Mouse (Mus musculus): ENCODE data around the gene Dhx37. TPM values are rescaled to one million over a fixed set of nuclear protein-coding genes. Genes with fewer than 3 reads are reported as not detected.
"Not testable (repeated sequence)": the region's sequence is repeated elsewhere in the genome, so short reads cannot be mapped to it uniquely, and the experiment has no call there.

The Dhx37 gene
- polyA plus RNA-seq, 1 experiment from 2014 or later = 10.4 TPM

- Histone ChIP-seq H3K4me1 (ENCODE audit: insufficient read depth, low read length) (peaks cover 30% of the 10 kb centered on the region), H3K4me2 (replicated peaks; ENCODE audit: low read depth, low read length) (peak overlapping the region; percentile 99), H3K27me3 (ENCODE audit: insufficient read depth, low read length) (no peaks in the 10 kb centered on the region), H3K9me3 (ENCODE audit: low read length) (no peaks in the 10 kb centered on the region), H3K4me3 (ENCODE audit: low read length) (peak overlapping the region; percentile 97), H3K27ac (ENCODE audit: low read length) (peak overlapping the region; percentile 98), H3K36me3 (ENCODE audit: insufficient read depth, low read length) (peaks cover 29% of the 10 kb centered on the region), H3K9ac (replicated peaks; ENCODE audit: low read length) (peak overlapping the region; percentile 99)
- WGBS = 19% methylated on average over 13 of the region's 13 CpGs
- ATAC-seq (ENCODE audit: low FRiP score, low TSS enrichment) = no peak
Observed at GRCm38 (mm10) chr5:125388358-125389092, 45.4 kb downstream of the Dhx37 start.

- WGBS = 89% methylated on average over 5 of the region's 6 CpGs
- not testable (repeated sequence) for H3K27ac ChIP-seq (ENCODE audit: low read length); H3K4me2 ChIP-seq (replicated peaks; ENCODE audit: low read depth, low read length); ATAC-seq (ENCODE audit: low FRiP score, low TSS enrichment); H3K9ac ChIP-seq (replicated peaks; ENCODE audit: low read length); H3K4me3 ChIP-seq (ENCODE audit: low read length); H3K9me3 ChIP-seq (ENCODE audit: low read length); H3K27me3 ChIP-seq (ENCODE audit: insufficient read depth, low read length)
- Histone ChIP-seq H3K4me1 (ENCODE audit: insufficient read depth, low read length) (peaks cover 21% of the 10 kb centered on the region), H3K36me3 (ENCODE audit: insufficient read depth, low read length) (peaks cover 33% of the 10 kb centered on the region)
Observed at GRCm38 (mm10) chr5:125387295-125387694, 46.6 kb downstream of the Dhx37 start.

- Histone ChIP-seq H3K9me3 (ENCODE audit: low read length) (no peaks in the 10 kb centered on the region), H3K27me3 (ENCODE audit: insufficient read depth, low read length) (no peaks in the 10 kb centered on the region), H3K4me1 (ENCODE audit: insufficient read depth, low read length) (peaks cover 15% of the 10 kb centered on the region), H3K36me3 (ENCODE audit: insufficient read depth, low read length) (peaks cover 33% of the 10 kb centered on the region), H3K9ac (replicated peaks; ENCODE audit: low read length) (no peak overlapping the region), H3K27ac (ENCODE audit: low read length) (no peak overlapping the region), H3K4me3 (ENCODE audit: low read length) (no peak overlapping the region), H3K4me2 (replicated peaks; ENCODE audit: low read depth, low read length) (no peak overlapping the region)
- WGBS = 80% methylated on average over 8 of the region's 8 CpGs
- ATAC-seq (ENCODE audit: low FRiP score, low TSS enrichment) = no peak
Observed at GRCm38 (mm10) chr5:125385215-125385940, 48.5 kb downstream of the Dhx37 start.

GRCm38 (mm10) chr5:125384512-125385214 lies 49.3 kb downstream of the Dhx37 start:
- H3K4me3 ChIP-seq (ENCODE audit: low read length) = no peak overlapping the region
- no peak overlapping the region for H3K9ac ChIP-seq (replicated peaks; ENCODE audit: low read length)
- ATAC-seq (ENCODE audit: low FRiP score, low TSS enrichment) = no peak
- no peaks in the 10 kb centered on the region for H3K9me3 ChIP-seq (ENCODE audit: low read length)
- peaks cover 33% of the 10 kb centered on the region for H3K36me3 ChIP-seq (ENCODE audit: insufficient read depth, low read length)
- 92% methylated on average over 2 of the region's 2 CpGs for WGBS
- H3K4me2 ChIP-seq (replicated peaks; ENCODE audit: low read depth, low read length) = no peak overlapping the region
- H3K27me3 ChIP-seq (ENCODE audit: insufficient read depth, low read length) = no peaks in the 10 kb centered on the region
- H3K4me1 ChIP-seq (ENCODE audit: insufficient read depth, low read length) = peaks cover 15% of the 10 kb centered on the region
- no peak overlapping the region for H3K27ac ChIP-seq (ENCODE audit: low read length)

- Histone ChIP-seq H3K27me3 (ENCODE audit: insufficient read depth, low read length) (no peaks in the 10 kb centered on the region), H3K9me3 (ENCODE audit: low read length) (no peaks in the 10 kb centered on the region), H3K36me3 (ENCODE audit: insufficient read depth, low read length) (peaks cover 33% of the 10 kb centered on the region), H3K27ac (ENCODE audit: low read length) (no peak overlapping the region), H3K4me3 (ENCODE audit: low read length) (no peak overlapping the region), H3K4me2 (replicated peaks; ENCODE audit: low read depth, low read length) (no peak overlapping the region), H3K4me1 (ENCODE audit: insufficient read depth, low read length) (peaks cover 15% of the 10 kb centered on the region), H3K9ac (replicated peaks; ENCODE audit: low read length) (no peak overlapping the region)
- WGBS = 67% methylated on average over 3 of the region's 3 CpGs
- ATAC-seq (ENCODE audit: low FRiP score, low TSS enrichment) = no peak
Observed at GRCm38 (mm10) chr5:125383637-125384420, 50.1 kb downstream of the Dhx37 start.

GRCm38 (mm10) chr5:125382673-125383558 lies 51.0 kb downstream of the Dhx37 start:
- H3K36me3 ChIP-seq (ENCODE audit: insufficient read depth, low read length) = peaks cover 26% of the 10 kb centered on the region
- no peak overlapping the region for H3K9ac ChIP-seq (replicated peaks; ENCODE audit: low read length)
- H3K4me2 ChIP-seq (replicated peaks; ENCODE audit: low read depth, low read length) = no peak overlapping the region
- WGBS = 46% methylated on average over 6 of the region's 6 CpGs
- no peak overlapping the region for H3K4me3 ChIP-seq (ENCODE audit: low read length)
- H3K9me3 ChIP-seq (ENCODE audit: low read length) = no peaks in the 10 kb centered on the region
- ATAC-seq (ENCODE audit: low FRiP score, low TSS enrichment) = peak; percentile 53; the same call in 1 of the 2 replicates
- H3K4me1 ChIP-seq (ENCODE audit: insufficient read depth, low read length) = peaks cover 8% of the 10 kb centered on the region
- 0 out of 2 replicates have a peak overlapping the region, but pooled peaks have one; percentile 13 for H3K27ac ChIP-seq (ENCODE audit: low read length)
- H3K27me3 ChIP-seq (ENCODE audit: insufficient read depth, low read length) = no peaks in the 10 kb centered on the region

GRCm38 (mm10) chr5:125381954-125382672 lies 51.8 kb downstream of the Dhx37 start:
- no peak overlapping the region for H3K4me2 ChIP-seq (replicated peaks; ENCODE audit: low read depth, low read length)
- no peaks in the 10 kb centered on the region for H3K27me3 ChIP-seq (ENCODE audit: insufficient read depth, low read length)
- H3K9ac ChIP-seq (replicated peaks; ENCODE audit: low read length) = no peak overlapping the region
- H3K4me3 ChIP-seq (ENCODE audit: low read length) = no peak overlapping the region
- no peak overlapping the region for H3K27ac ChIP-seq (ENCODE audit: low read length)
- no peaks in the 10 kb centered on the region for H3K9me3 ChIP-seq (ENCODE audit: low read length)
- no peak for ATAC-seq (ENCODE audit: low FRiP score, low TSS enrichment)
- 76% methylated on average over 5 of the region's 5 CpGs for WGBS
- H3K36me3 ChIP-seq (ENCODE audit: insufficient read depth, low read length) = peaks cover 26% of the 10 kb centered on the region
- peaks cover 8% of the 10 kb centered on the region for H3K4me1 ChIP-seq (ENCODE audit: insufficient read depth, low read length)

- peaks cover 6% of the 10 kb centered on the region; the same call in 1 of the 2 replicates for H3K36me3 ChIP-seq (ENCODE audit: insufficient read depth, low read length)
- ATAC-seq (ENCODE audit: low FRiP score, low TSS enrichment) = no peak
Observed at GRCm38 (mm10) chr5:125378919-125379318, 55.0 kb downstream of the Dhx37 start.

More at GRCm38 (mm10) chr5:125378919-125379318, 55.0 kb downstream of the Dhx37 start:
- Histone ChIP-seq H3K4me1 (ENCODE audit: insufficient read depth, low read length) (no peaks in the 10 kb centered on the region), H3K4me2 (replicated peaks; ENCODE audit: low read depth, low read length) (no peak overlapping the region), H3K27me3 (ENCODE audit: insufficient read depth, low read length) (no peaks in the 10 kb centered on the region), H3K27ac (ENCODE audit: low read length) (no peak overlapping the region), H3K9ac (replicated peaks; ENCODE audit: low read length) (no peak overlapping the region), H3K4me3 (ENCODE audit: low read length) (no peak overlapping the region), H3K9me3 (ENCODE audit: low read length) (no peaks in the 10 kb centered on the region)
- 83% methylated on average over 5 of the region's 5 CpGs for WGBS
